Mouse (Mus musculus) natural killer cell, adult 2 months (primary cell): ENCODE data around the gene Clstn2.

ENCODE experiments used
- DNase-seq, 2 experiments: peaks; one replicate each; pipeline ENCODE4 v3.0.0; 2022; ENCODE audit warnings: low spot score in 2 of 2

Gene Clstn2

DNA sequence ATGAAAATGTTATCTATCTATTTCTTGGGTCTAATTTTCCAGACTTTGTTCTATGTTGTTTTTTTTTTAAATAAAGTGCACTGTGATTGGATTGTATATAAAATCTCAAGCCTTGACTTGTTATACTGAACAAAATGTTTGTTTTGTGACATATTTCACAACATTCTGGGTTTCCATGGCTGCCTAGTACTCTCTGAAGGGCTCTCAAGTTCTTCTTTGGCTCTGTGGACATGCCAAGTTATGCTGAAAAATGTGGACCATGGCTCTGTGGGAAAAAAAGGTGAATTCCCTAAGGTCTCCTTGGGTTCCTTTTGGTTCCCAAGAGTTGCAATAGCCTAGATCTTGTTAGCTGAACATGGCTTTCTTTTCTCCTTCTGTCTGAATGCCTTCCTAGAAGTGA lies 353.1 kb downstream of the Clstn2 start:
- no peak for DNase-seq

DNA sequence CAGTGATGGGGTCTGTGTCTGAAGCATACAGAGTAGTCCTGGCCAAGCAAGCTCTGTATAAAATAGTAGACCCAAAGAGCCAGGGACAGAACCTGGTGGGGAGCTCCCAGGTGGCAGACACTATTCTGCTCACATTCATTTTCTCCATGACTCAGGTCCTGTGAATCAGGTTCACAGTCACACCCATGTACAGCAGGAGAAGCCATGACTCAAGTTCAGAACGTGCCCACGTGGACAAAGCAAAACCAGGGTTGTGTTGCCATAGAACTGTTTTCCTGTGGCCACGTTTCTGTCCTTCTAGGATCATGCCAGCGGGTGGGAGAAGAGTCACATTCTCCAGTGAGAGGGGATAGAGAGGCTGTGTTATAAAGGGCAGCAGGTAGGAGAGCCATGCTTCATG lies 353.9 kb downstream of the Clstn2 start:
- DNase-seq, result no peak

DNA sequence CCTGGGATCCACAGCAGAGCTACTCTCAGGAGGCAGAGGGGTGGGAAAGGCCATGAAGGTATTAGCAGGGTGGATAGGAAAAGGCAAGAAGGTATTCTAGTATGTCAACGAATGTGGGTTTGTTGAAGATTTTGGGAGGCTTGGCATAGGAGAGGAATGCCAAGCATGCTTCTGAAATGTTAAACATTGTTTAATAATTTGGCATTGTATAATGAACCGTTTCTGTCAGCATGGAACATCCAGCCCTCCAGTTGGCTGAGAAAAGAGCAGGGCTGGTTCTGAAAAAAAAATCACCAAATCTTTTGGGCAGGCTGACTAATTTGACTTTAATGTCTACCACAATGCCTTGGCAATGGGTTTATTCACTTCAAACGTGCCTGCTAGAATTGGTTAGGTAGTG lies 355.9 kb downstream of the Clstn2 start:
- DNase-seq, result no peak

DNA sequence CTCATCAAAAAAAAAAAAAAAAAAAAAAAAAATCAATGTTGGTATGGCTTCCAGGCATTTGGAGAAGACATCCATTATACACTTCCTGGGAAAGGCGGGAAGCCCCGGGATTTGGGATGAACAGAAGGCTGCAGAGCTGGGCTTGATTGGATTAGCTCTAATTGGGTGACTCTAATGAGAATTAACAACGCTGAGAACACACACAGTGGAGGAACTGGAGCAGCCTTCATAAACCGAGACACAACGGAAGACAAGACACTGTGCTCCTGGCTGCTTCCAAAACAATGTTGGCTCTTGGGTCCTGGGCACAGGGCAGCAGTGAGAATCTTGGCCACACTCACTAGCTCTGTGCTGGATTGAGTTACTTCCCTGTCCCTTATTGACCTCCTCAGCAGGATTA lies 360.3 kb downstream of the Clstn2 start:
- no peak for DNase-seq

DNA sequence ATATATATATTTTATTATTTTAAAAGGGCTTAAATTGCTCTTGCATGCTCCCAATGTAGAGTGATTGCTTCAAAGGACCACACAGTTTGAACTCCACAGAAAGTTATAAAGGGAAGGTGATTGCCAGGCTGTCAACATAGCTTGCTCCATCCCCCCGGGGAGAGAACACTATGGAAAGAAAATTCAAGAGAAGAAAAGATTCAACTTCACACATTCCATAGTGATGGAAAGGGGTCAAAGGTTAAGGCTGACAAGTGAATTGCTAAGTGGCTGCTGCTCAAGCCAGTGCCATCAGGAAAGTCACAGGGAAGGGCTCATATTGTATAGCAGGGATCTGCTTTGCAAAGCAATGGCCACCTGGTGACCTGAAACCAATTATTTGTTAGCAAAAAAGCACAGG lies 360.8 kb downstream of the Clstn2 start:
- DNase-seq, result no peak

DNA sequence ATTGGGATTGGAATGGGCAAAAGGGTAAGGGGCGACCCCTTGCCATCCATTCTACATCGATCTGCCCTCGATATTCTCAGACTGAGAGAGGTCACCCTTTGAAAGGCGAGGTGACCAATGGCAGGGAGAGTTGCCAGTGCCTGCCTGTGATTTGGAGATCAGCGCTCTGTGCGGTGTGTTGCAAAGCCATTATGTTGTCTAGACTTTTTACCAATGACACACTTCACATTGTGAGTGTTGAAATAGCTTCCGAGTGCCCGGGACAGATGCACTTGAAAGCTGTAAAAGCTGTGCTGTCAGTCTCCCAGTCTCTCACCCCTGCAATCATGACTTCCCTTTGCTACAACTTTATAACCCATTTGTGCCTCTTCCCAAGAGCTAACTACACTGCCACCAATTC lies 362.3 kb downstream of the Clstn2 start:
- no peak for DNase-seq

DNA sequence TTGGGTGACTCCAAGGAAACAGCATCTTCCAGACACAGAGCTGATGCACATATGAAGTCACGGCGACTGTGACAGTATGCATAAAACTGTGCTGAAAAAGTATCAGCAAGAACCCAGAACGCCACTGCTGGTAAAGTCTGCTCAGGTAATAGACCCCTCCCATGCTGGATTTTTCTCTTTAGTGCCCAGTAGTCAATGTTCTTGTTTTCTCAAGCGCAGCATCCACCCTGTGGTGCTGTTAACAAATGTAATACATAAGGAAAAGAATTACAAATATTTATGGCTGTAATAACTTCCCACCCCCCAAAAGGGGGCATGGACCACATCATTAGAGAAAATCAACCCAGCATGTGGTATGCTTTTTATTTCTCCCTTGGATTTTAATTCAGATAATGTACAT lies 372.0 kb downstream of the Clstn2 start:
- DNase-seq, result no peak

DNA sequence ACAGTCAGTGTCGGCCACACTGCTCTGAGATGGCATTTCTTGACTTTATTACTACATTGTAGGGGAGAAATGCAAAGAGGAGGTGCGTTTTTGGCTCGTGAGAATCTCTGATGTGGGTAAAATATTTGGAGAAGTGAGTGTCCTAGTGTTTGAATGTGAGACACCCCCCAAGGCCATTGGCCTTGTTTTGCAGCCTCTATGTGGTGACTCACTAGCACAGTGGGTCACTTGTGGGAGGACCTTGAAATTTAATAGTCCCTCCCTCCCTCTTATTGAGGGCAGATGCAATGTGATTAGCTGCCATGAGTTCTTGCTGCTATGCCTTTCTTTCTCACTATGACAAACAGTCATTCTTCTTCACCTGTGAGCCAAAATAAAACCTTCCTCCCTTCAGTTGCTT lies 374.2 kb downstream of the Clstn2 start:
- no peak for DNase-seq

DNA sequence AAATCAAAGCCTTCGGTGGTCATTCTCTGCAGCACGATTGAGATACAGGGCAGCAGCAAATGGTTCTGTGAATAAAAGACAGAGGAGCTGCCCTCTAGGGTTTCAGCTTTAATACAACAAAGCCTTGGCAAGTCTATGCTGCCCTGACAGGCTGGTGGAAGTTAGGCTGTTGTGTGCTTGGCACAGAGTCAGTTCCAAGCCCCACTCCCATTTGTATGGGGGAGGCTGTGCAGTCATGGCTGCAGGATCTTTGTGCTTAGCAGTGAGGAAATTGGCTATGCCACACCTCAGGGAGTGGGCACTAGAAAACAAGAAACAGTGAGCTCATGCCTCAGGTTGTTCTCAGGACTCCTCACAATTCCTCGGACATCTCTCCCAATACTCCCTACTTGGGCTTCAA lies 384.6 kb downstream of the Clstn2 start:
- no peak for DNase-seq

DNA sequence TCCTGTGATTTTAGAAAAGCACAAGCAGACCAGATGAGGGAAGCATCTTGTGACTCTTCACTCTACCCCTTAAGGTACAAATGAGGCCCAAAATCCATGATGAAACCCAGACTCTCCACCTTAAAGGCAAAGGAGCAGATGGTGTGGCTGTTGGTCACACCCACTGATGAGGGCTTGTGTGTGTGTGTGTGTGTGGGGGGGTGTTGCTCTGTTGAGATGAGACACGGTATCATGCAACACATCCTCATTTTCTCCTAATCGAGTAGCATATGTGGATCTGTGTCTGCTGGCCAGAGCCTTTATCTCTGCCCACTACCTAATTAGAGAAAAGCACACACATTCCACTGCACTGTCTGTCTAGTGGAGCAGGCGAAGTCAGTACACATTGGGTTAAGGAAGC lies 387.2 kb downstream of the Clstn2 start:
- DNase-seq, result no peak

DNA sequence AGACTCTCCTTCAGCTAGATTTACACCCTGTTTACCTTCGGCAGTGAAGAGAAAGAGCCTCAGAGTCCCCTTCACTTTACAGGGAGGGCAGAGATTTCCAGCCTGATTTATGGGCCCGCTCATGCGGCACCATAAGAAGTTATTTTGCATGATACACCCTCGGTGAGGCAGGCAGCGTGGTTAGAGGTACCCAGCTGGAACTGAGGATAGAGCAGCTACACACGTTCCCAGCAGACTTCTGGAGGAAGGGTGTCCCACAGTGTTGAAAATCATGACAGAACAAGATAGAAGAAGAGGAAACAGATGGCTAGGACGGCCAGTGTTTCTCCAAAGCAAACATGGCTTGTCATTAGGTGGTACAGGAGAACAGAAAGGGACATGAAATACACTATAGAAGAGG lies 390.6 kb downstream of the Clstn2 start:
- DNase-seq, result no peak

DNA sequence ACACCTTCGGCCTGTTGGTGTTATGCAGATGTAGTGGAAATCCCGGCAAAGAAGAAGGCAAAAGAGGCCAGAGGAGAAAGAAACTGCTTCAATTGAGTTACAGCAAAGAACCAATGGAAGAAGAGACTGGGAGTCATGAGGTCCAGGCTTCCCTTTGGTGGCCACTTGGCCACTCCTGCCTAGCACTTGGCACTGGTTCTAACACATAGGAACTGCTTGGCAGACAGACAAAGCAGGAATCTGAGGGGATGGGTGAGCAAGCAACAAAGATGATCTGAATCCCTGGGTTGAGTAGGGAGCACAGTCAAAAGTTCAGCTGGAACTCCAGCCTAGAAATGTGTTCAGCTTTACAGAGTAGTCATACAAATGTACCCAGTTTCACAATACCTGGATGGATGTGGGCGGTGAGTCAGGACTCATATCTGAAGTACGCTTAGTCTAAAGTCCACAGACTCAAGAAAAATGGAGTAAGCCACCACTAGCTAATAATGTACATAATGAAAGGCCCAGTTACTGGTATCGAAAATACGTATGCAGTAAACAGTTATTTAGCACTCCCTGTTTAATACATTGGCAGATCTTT lies 392.9 kb downstream of the Clstn2 start:
- no peak for DNase-seq

DNA sequence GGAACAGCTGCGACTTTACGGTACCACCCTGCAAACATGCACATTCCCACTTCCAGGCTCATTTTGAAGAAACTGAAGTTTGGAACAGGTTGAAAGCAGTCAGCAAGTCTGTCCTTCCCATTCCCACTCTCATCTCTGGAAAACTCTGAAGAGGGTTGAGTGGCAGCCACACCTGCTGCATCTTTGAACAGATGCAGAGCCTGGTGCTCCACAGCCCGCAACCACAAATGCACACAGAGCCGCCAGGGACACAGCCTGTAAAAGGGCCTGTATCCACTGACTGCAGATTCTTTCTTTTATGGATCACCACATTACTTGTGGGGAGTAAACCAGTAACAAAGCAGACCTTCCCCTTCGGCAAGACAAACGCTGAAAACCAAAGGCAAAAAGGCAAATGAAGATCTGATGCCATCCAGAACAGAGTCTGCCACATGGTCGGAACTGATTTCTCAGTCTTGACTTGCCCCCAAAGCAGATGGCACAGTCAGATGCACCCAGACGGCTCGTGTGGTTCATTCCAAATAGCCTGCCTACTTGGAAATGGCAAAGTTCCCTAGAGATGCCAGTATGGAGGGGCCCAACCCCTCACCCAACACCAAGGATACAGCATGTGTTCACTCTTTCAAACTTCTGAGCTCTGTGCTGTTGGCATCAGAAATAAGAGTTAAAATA lies 394.2 kb downstream of the Clstn2 start:
- DNase-seq, result no peak

DNA sequence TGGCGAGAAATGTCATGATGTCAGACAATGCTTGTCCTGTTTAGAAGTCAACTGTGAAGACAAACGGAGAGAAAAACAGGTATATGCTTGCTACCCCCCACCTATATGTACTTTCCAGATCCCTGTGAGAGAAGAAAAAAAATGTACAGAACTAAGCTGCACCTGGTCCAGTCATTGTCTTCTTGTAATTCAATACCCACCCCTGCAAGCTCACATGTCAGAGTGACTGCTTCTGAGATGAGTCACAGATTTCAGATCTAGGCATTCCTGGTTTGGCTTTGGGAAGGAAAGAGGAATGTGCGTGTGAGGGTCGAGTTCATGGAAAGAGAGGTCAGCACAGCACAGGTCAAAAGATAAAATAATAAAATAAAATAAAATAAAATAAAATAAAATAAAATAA lies 397.6 kb downstream of the Clstn2 start:
- no peak for DNase-seq

DNA sequence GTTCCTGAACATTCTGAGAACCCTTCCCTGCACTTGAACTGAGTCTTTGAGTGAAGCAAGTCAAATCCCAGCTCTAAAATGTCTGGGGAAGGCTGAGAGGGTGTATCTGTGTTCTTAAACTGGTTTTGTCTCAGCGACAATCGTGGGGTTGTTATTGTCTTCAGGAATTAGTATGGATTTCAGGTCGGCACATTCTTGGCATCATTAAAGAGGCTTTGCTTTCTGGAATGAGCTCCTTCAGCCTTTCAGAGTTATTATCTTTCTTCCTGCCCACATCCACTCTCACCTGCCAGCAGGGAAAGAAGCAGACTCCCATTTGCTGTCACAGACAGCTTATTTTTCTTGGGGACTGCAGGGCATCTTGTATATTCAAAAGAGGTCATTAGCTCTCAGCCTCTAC lies 398.1 kb downstream of the Clstn2 start:
- DNase-seq, result no peak

DNA sequence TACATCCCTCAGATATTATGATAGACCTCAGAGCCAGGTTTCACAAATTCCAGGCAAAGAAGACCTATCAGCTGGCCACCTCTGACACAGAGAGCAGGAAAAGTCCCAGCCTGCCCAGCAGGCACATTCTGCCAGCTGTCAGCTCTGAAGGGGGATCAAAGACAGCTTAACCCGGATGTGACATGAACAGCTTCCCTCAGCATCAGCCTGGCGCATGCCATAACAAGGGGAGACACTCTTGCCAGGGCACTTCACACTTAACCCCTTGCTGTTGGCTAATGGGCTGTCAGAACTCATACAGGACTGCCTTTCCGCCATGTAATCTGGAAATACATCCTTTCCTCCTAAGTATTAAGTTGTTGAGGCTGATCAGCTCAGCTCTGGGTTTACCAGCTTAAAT lies 403.8 kb downstream of the Clstn2 start:
- DNase-seq, result no peak

DNA sequence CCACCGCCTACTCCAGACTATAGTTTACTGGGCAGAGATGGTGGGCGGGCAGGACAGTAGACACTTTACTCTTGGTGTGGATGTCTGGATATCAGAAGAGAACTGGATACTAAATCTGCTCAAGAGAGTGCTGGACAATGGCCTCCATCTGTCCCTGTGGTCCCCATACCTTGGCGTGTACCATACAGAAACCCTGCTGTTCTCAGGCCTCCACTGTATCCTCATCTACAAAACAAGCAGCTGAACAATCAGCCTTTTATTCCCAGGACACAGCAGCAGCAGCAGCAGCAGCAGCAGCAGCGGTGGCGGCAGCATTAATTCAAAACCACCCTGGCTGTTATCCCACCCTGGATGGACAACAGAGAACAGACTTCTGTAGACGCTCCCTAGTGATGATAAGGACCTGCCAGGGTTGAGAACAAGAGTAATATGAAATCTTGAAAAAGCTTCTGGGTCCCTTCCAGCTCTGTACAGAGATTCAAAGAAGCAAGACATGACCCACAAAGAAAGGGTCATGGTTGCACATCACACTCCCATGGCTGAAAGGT lies 404.5 kb downstream of the Clstn2 start:
- no peak for DNase-seq

DNA sequence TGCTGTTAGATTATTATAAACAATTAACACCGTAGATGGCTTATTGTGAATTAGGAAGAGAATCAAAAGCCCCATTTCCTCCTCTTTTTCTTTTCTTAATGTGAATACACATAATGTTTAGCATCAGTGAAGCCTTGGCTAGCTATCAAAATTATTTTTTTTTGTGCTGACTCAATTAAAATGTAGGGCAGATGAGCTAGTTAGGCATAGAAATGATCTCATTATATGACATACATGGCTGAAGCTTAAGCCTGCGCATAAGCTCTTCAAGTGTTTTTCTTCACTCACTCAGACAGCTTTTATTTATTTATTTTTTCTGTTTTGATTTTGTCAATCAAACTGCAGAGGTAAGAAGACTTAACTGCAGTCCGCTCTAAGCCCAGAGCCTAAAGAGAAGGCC lies 405.1 kb downstream of the Clstn2 start:
- DNase-seq, result no peak

DNA sequence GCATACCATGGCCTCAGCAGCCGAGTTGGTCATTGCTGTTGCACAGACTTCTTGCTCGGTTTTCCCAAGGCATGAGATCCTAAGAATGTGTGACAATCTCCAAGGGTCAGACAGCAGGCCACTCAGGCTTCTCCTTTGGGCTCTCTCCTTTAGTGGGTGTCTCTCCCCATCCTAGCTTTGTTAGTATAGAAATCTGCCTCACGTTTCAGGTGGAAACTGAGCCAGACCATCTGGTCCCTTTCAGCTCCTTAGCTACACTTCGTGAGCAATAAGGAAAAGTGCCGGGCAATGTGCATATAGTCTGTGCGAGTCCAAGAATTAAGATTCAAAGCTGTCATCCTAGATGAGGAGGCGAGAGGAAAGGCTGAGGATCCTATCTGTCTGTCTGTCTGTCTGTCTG lies 422.4 kb downstream of the Clstn2 start:
- DNase-seq, result no peak

DNA sequence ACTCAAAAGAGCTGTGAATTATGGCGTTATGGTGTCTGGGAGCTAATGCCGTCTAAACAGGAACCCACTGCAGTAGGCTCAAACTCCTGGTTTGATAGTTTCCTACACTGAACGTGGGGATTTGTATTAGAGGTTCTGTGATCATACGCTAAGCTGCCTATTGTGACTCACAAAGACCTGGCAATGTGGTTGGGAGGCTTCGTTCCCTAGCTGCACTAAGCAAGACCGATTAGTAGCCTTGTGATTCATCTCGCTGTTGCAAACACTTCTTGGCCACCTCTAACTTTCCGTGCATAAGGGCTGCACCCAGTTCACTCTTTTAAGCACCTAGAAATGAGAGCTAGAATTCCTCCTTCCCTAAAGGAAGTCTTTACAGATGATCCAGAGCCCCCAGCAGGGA lies 429.3 kb downstream of the Clstn2 start:
- no peak for DNase-seq

DNA sequence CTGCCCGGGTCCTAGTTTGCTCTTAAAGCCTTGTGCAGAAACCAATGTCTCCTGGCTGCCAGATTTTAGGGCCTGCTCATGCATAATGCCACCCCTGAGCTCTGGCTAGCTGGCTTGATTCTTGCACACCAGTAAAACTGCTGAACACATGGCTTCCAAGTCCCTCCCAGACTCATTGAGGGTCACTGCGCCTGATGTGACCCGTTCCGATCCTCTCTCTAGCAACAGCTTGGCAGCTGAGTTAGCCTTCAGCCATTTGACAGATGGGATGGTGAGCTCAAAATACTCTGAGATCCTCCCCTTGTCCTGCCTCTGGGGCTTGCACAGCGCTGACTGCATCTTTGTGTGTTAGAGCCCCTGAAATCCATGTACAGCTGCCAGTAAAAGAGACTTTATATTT lies 430.5 kb downstream of the Clstn2 start:
- DNase-seq, result no peak

DNA sequence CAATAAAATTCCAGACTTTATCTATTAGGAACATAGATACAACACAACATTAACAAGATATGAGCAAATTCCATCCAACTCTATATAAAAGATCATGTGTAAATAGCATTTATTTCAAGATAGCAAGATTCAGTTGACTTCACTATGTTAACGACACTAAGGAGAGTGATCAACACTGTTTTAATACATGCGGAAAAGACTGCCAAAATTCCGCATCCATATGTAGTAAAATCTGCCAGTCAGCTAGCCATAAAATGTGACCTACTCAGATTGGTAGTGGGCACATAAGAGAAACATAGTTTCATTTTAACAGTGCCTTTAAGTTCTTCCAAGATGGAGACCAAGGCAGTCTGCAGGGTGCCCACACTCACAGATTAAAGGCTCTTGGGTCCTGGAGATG lies 434.0 kb downstream of the Clstn2 start:
- DNase-seq, result no peak

DNA sequence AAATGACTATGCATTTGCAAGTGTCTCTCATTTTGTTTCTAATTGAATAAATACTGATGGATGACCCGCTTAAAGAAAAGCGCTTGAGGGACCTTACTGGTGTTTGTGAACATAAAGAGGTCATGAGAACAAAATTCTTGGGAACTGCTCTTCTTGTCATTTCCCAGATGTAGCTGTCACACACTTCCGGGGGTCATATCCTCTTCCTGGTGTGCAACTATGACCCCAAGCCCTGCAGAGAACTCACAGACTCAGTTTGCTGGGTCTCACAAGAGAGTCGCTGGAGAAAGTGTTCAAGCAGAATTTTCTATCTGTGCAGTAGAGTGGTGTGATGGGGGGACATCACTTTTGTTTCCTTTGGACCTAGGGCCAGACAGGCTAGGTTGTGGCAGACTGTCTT lies 442.3 kb downstream of the Clstn2 start:
- DNase-seq, result no peak

DNA sequence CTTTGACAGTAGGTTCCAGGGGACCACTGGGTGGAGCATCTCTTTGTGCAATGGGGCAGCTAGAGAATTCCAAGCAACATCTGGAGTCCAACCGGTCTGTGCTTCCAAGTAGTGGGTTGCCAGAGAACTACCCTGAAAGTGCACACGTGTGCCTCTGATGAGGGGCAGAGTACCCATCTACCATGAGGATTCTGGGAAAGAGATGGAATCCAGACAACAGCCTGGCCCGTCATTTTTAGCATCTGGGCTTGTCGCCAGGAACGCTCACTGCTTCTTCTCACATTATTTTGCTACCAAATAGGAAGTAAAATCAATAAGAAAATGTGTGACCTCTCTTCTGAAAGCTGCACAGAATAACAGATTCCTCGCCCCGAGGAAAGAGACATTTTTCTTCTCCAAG lies 462.1 kb downstream of the Clstn2 start:
- no peak for DNase-seq
